Mouse (Mus musculus): ENCODE measurements at regions not wholly inside any gene's neighbourhood (a gene's known extent, or its start where the extent isn't known, plus 50 kb on each side); places are given as distances from the start of the nearest gene placed in this dataset.

DNA sequence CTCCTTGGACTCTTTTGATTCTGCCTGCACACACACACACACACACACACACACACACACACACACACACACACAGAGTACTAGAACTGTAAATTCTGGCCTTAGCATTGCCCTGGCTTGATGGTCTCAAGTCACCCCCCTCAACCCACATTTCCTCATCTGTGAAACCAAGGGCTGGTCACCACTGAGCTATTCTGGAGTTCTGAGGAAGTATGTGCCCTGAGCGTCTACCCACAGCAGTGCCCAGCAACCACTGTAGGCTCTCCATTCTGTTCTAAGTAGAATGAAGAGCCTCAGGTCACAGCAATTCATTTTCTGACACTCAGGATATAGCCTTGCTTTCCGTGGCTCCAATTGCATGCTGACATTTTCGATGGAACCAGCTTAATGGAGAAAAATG, 279.4 kb upstream of the Klf4 start:
- no peaks in the 10 kb centered on the region for H3K36me3 ChIP-seq
- ATAC-seq (ENCODE audit: insufficient number of reproducible peaks, insufficient read depth, low FRiP score, low TSS enrichment, low read depth): no peak
- no peak overlapping the region for H3K4me3 ChIP-seq (replicated peaks)
- 77% methylated on average over 3 of the region's 3 CpGs for WGBS
- H3K27me3 ChIP-seq: no peaks in the 10 kb centered on the region
- H3K9me3 ChIP-seq: no peaks in the 10 kb centered on the region
- H3K4me2 ChIP-seq: no peak overlapping the region
- no peak overlapping the region for H3K27ac ChIP-seq
- H3K4me1 ChIP-seq (replicated peaks): no peaks in the 10 kb centered on the region
- no peak overlapping the region for H3K9ac ChIP-seq (replicated peaks)

- H3K9ac ChIP-seq (replicated peaks): no peak overlapping the region
- no peaks in the 10 kb centered on the region for H3K36me3 ChIP-seq
- no peaks in the 10 kb centered on the region for H3K9me3 ChIP-seq
- H3K4me1 ChIP-seq (replicated peaks): no peaks in the 10 kb centered on the region
- 86% methylated on average over 5 of the region's 5 CpGs for WGBS
- ATAC-seq (ENCODE audit: insufficient number of reproducible peaks, insufficient read depth, low FRiP score, low TSS enrichment, low read depth): no peak
- no peak overlapping the region for H3K27ac ChIP-seq
- no peaks in the 10 kb centered on the region for H3K27me3 ChIP-seq
- H3K4me2 ChIP-seq: no peak overlapping the region
- no peak overlapping the region for H3K4me3 ChIP-seq (replicated peaks)
Observed at GRCm38 (mm10) chr4:55808501-55808900, 276.2 kb upstream of the Klf4 start.

GRCm38 (mm10) chr4:55806799-55807198, 274.5 kb upstream of the Klf4 start:
- H3K27ac ChIP-seq: no peak overlapping the region
- WGBS: 86% methylated on average over 3 of the region's 3 CpGs

DNA sequence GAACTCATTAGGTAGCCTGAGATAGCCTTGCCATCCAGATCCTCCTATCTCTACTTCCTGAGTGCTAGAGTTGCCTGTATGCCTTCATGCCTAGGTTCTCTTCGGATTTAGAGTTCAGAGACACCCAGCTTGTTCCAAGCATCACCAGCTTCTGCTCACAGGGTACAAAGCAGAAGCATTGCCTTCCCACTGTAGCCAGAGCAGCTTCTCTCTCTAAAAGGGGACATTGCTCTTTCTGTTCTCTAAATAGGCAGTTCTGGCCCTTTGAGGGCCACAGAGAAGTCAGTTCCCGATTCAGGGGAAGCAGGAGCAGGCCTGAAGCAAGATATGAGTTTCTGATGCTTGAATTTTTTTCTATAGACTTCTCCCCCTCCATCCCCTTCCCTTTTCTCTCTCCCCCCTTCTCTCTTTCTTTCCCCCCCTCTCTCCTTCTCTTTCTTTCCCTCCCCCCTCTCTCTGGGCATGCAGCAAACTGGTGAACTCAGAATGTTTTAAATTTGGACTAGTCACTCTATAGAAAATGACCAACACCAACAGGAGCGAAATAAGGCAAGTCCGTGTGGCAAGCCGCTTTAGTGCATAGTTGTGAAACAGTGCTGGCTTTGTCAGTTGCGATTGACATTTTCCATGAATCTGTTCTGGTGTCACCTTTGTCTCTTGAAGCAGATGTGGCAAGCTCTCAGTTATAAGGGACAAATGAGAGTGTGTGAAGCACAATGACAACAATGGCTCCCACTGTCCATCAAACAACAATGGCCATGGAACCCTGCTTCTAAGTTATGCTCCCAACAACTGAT, 273.2 kb upstream of the Klf4 start:
- H3K9ac ChIP-seq (replicated peaks): no peak overlapping the region
- H3K4me2 ChIP-seq: no peak overlapping the region
- no peaks in the 10 kb centered on the region for H3K9me3 ChIP-seq
- H3K36me3 ChIP-seq: no peaks in the 10 kb centered on the region
- no peaks in the 10 kb centered on the region for H3K4me1 ChIP-seq (replicated peaks)
- no peaks in the 10 kb centered on the region for H3K27me3 ChIP-seq
- 90% methylated on average over 6 of the region's 6 CpGs for WGBS
- H3K4me3 ChIP-seq (replicated peaks): no peak overlapping the region
- H3K27ac ChIP-seq: no peak overlapping the region
- ATAC-seq (ENCODE audit: insufficient number of reproducible peaks, insufficient read depth, low FRiP score, low TSS enrichment, low read depth): no peak

More at GRCm38 (mm10) chr4:55806799-55807198, 274.5 kb upstream of the Klf4 start:
- H3K36me3 ChIP-seq: no peaks in the 10 kb centered on the region
- no peak overlapping the region for H3K4me3 ChIP-seq (replicated peaks)
- no peaks in the 10 kb centered on the region for H3K27me3 ChIP-seq
- no peak overlapping the region for H3K9ac ChIP-seq (replicated peaks)
- no peak for ATAC-seq (ENCODE audit: insufficient number of reproducible peaks, insufficient read depth, low FRiP score, low TSS enrichment, low read depth)
- H3K4me2 ChIP-seq: no peak overlapping the region
- H3K9me3 ChIP-seq: no peaks in the 10 kb centered on the region
- no peaks in the 10 kb centered on the region for H3K4me1 ChIP-seq (replicated peaks)

GRCm38 (mm10) chr4:55802101-55802500, 269.8 kb upstream of the Klf4 start:
- no peaks in the 10 kb centered on the region for H3K9me3 ChIP-seq
- H3K27me3 ChIP-seq: no peaks in the 10 kb centered on the region
- H3K4me3 ChIP-seq (replicated peaks): no peak overlapping the region
- WGBS: 93% methylated on average over 4 of the region's 4 CpGs
- no peak overlapping the region for H3K4me2 ChIP-seq
- H3K9ac ChIP-seq (replicated peaks): no peak overlapping the region
- no peaks in the 10 kb centered on the region for H3K4me1 ChIP-seq (replicated peaks)
- no peaks in the 10 kb centered on the region for H3K36me3 ChIP-seq
- no peak overlapping the region for H3K27ac ChIP-seq
- no peak for ATAC-seq (ENCODE audit: insufficient number of reproducible peaks, insufficient read depth, low FRiP score, low TSS enrichment, low read depth)

DNA sequence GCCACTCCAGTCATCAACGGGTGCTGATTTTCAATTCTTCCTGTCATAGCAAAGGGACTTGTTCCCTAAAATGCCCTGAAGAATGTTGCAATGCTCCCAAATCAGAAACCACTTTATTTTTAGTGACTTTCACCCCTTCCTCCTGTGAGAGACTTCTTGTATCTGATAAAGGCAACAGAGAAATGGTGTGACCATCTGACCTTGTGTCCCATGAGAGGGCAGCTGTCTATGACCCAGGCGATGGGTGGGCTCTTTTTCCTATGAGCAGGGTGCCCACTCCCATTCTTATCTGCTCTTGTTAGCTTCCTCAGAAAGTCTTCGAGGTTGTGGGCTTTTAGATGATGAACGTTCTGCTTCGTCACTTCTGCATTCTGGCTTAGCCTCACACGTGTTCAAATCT, 265.8 kb upstream of the Klf4 start:
- no peak overlapping the region for H3K9ac ChIP-seq (replicated peaks)

GRCm38 (mm10) chr4:55781329-55781847, 249.1 kb upstream of the Klf4 start:
- Histone ChIP-seq H3K36me3 (no peaks in the 10 kb centered on the region), H3K27me3 (no peaks in the 10 kb centered on the region), H3K9me3 (no peaks in the 10 kb centered on the region), H3K9ac (replicated peaks) (no peak overlapping the region), H3K4me1 (replicated peaks) (no peaks in the 10 kb centered on the region), H3K27ac (no peak overlapping the region), H3K4me2 (no peak overlapping the region), H3K4me3 (replicated peaks) (no peak overlapping the region)
- no peak for ATAC-seq (ENCODE audit: insufficient number of reproducible peaks, insufficient read depth, low FRiP score, low TSS enrichment, low read depth)

More for the DNA sequence above, 265.8 kb upstream of the Klf4 start:
- ATAC-seq (ENCODE audit: insufficient number of reproducible peaks, insufficient read depth, low FRiP score, low TSS enrichment, low read depth): no peak
- H3K36me3 ChIP-seq: no peaks in the 10 kb centered on the region
- no peak overlapping the region for H3K4me3 ChIP-seq (replicated peaks)
- no peak overlapping the region for H3K27ac ChIP-seq
- no peaks in the 10 kb centered on the region for H3K9me3 ChIP-seq
- no peak overlapping the region for H3K4me2 ChIP-seq
- H3K27me3 ChIP-seq: no peaks in the 10 kb centered on the region
- H3K4me1 ChIP-seq (replicated peaks): no peaks in the 10 kb centered on the region
- WGBS: 86% methylated on average over 6 of the region's 6 CpGs

GRCm38 (mm10) chr4:55779581-55779980, 247.3 kb upstream of the Klf4 start:
- 49% methylated on average over 4 of the region's 4 CpGs for WGBS
- no peak overlapping the region for H3K9ac ChIP-seq (replicated peaks)
- H3K36me3 ChIP-seq: no peaks in the 10 kb centered on the region
- H3K4me2 ChIP-seq: no peak overlapping the region
- no peak overlapping the region for H3K4me3 ChIP-seq (replicated peaks)
- H3K27me3 ChIP-seq: no peaks in the 10 kb centered on the region
- no peaks in the 10 kb centered on the region for H3K9me3 ChIP-seq
- no peaks in the 10 kb centered on the region for H3K4me1 ChIP-seq (replicated peaks)
- no peak for ATAC-seq (ENCODE audit: insufficient number of reproducible peaks, insufficient read depth, low FRiP score, low TSS enrichment, low read depth)
- H3K27ac ChIP-seq: no peak overlapping the region

- Histone ChIP-seq H3K4me3 (replicated peaks) (no peak overlapping the region), H3K9ac (replicated peaks) (no peak overlapping the region), H3K4me1 (replicated peaks) (no peaks in the 10 kb centered on the region), H3K27me3 (no peaks in the 10 kb centered on the region), H3K9me3 (no peaks in the 10 kb centered on the region), H3K36me3 (no peaks in the 10 kb centered on the region), H3K27ac (no peak overlapping the region), H3K4me2 (no peak overlapping the region)
- no peak for ATAC-seq (ENCODE audit: insufficient number of reproducible peaks, insufficient read depth, low FRiP score, low TSS enrichment, low read depth)
- WGBS: 48% methylated on average over 7 of the region's 7 CpGs
Observed at GRCm38 (mm10) chr4:55775858-55776257, 243.6 kb upstream of the Klf4 start.

DNA sequence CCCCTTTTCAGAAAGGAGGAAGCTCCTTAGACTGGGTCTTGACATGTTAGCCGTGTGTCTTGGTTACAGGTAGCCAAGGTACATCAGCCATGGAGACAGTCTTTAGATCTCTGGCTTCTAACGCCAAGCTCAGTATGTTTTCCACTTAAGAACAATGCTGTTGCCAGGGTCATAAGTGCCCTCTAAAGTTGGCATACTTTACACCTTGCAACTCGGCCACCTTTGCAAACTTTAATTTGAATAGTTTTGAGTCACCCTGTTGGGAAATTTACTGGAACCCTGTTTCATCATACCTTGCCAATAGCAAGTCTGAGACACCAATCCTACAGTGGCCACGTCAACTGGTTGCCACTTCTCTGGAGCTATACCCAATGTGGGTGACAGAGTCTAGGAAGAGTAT, 242.3 kb upstream of the Klf4 start:
- Histone ChIP-seq H3K27ac (no peak overlapping the region), H3K4me2 (no peak overlapping the region), H3K9me3 (no peaks in the 10 kb centered on the region), H3K27me3 (no peaks in the 10 kb centered on the region), H3K9ac (replicated peaks) (no peak overlapping the region), H3K36me3 (no peaks in the 10 kb centered on the region), H3K4me3 (replicated peaks) (no peak overlapping the region), H3K4me1 (replicated peaks) (no peaks in the 10 kb centered on the region)
- 90% methylated on average over 4 of the region's 4 CpGs for WGBS
- no peak for ATAC-seq (ENCODE audit: insufficient number of reproducible peaks, insufficient read depth, low FRiP score, low TSS enrichment, low read depth)

DNA sequence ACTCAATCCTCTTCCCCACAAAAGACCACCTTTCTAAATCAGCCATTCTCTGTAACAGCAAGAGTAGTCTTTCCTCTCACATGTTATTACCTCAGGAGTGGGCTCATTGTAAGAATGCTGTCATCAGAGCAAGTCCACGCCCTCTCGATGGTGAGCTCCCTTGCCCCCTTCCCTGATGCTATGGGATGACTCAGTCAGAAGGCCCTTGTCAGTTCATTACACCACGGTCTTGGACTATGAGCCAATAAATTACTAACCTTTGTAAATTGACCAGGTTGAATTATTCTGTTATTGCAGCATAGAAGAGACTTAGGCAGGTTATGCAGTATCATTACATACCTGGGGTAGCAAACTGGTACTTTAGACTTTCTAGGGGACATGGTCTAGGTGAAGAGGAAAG, 237.4 kb upstream of the Klf4 start:
- no peak overlapping the region for H3K4me2 ChIP-seq
- WGBS: 92% methylated on average over 3 of the region's 3 CpGs

GRCm38 (mm10) chr4:55768325-55768724, 236.1 kb upstream of the Klf4 start:
- ATAC-seq (ENCODE audit: insufficient number of reproducible peaks, insufficient read depth, low FRiP score, low TSS enrichment, low read depth): no peak
- H3K9me3 ChIP-seq: no peaks in the 10 kb centered on the region
- H3K9ac ChIP-seq (replicated peaks): no peak overlapping the region
- WGBS: 93% methylated on average over 6 of the region's 6 CpGs
- no peak overlapping the region for H3K4me2 ChIP-seq
- H3K36me3 ChIP-seq: no peaks in the 10 kb centered on the region
- H3K4me3 ChIP-seq (replicated peaks): no peak overlapping the region
- no peaks in the 10 kb centered on the region for H3K4me1 ChIP-seq (replicated peaks)
- H3K27me3 ChIP-seq: no peaks in the 10 kb centered on the region
- no peak overlapping the region for H3K27ac ChIP-seq

More for the DNA sequence above, 237.4 kb upstream of the Klf4 start:
- no peak overlapping the region for H3K9ac ChIP-seq (replicated peaks)
- H3K4me1 ChIP-seq (replicated peaks): no peaks in the 10 kb centered on the region
- no peaks in the 10 kb centered on the region for H3K27me3 ChIP-seq
- H3K9me3 ChIP-seq: no peaks in the 10 kb centered on the region
- H3K36me3 ChIP-seq: no peaks in the 10 kb centered on the region
- H3K4me3 ChIP-seq (replicated peaks): no peak overlapping the region
- no peak for ATAC-seq (ENCODE audit: insufficient number of reproducible peaks, insufficient read depth, low FRiP score, low TSS enrichment, low read depth)
- H3K27ac ChIP-seq: no peak overlapping the region

All from limb, embryonic 12.5 days (tissue).